Mouse (Mus musculus) ES-Bruce4 (cell line): Measurements from ENCODE around the gene Efna1.

Experiments used
- CTCF ChIP-seq: IDR thresholded peaks from one replicate; pipeline ENCODE4 v1.8.1; 2011; ENCODE audit warnings: low read depth, low read length
- POLR2A ChIP-seq: IDR thresholded peaks from one replicate; pipeline ENCODE4 v1.8.1; 2011; ENCODE audit warnings: low read length; ENCODE audit not compliant: insufficient read depth

GRCm38 (mm10) chr3:89224796-89225195, 56.1 kb downstream of the Efna1 start:
- no peak for TF ChIP-seq CTCF
- TF ChIP-seq POLR2A = no peak
